Mouse (Mus musculus) induced T-regulatory cell, adult 2 months (primary cell): ENCODE results near the gene Fads2.
"Not testable (repeated sequence)": the region's sequence is repeated elsewhere in the genome, so short reads cannot be mapped to it uniquely, and the experiment has no call there.

ENCODE experiments used
- DNase-seq: peaks from one replicate; pipeline ENCODE4 v3.0.0-alpha.2; 2012; ENCODE audit warnings: low read depth

Gene Fads2

DNA sequence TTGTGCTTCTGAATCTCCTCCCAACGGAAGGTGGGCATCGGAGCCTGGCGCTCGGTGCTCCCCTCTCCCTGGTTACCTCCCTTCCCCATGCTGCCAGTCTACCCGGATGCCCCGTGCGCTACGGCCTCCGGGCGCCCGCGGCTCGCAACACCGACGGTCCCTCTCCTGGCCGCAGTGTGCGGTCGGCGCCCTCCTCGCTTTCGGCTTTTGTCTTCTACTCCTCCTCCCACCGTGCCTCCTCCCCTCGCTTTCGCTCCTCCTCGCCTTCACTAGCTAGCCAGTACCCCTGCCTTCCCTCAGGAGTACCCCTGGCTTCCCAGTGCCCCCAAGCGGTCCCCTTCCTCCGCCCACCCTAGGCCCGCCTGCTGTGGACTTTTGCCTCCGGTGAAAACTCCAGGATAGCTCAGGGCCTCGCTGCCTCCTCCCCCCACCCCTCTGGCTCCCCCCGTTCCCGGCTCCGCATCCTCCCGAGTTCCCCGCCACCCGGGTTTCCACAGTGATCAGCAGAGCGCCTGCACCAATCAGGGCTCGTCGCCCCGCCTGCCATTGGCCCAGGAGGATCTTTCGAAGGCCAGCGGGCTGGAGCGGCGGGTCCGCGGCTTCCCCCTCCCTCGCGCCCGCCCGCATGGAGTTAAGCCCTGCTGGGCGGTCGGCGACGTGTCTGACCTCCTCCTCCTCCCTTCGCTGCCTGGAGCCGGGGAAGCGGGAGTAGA is at the start of gene Fads2:
Fads2 (minus strand) TSS at position 406 of the 713 bp plus-strand sequence.
- DNase-seq = peak; percentile 55

DNA sequence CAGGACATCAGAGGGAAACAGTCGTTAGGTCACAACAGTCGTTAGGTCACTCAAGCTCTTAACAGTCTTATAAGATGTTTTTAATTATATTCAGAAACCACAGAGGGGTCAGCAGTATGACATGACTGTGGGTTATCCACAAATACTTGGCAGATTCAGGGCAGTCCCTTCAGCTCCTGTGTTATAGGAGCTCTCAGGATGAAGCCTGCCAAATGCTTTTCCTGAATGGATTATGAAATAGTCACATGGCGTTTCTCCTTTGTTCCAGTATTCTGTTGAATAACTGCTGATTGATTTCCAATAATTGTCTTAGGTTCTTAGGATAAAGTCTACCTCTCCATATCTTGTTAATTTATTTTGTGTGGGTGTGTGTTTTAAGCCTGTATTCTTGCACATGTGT is 47.6 kb upstream of the Fads2 start:
- no peak for DNase-seq

DNA sequence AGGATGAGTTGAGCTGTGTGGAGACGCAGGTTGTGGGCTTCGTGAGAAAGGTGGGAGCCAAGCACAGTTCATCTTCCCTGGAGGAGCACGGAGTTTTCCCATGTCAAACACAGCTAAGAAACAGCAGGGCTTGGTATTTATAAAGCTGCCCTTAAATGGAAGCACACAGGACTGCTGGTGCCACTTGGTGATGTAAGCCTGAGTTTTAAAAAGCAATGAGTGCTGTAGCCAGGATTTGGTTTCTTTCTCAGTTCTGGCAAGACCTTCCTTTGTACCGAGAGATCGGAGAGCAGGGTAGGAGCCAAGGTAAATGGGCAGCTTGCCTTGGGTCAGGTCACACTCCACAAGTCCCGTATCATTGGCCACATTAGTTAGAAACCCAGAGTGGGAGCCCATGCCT is 47.0 kb upstream of the Fads2 start:
- DNase-seq = no peak

DNA sequence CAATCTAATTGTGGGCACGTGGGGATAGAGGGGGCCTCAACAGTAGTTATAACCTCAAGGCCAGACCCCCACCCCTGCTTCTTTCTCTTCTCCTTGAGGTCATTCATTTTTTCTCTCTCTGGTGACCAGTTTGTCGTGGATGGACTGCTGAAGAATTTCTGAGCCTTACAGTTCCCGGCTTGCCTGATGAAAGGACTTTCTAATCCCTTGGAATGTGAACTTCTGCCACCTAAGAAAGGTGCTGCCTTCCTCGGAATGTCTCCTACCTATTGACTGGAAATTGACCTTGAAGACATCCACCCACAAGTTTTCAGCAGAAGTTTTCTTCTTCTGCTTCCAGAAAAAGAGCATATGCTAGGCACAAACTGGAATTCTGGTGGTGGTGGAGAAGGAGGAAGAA is 42.9 kb upstream of the Fads2 start:
- DNase-seq = no peak

DNA sequence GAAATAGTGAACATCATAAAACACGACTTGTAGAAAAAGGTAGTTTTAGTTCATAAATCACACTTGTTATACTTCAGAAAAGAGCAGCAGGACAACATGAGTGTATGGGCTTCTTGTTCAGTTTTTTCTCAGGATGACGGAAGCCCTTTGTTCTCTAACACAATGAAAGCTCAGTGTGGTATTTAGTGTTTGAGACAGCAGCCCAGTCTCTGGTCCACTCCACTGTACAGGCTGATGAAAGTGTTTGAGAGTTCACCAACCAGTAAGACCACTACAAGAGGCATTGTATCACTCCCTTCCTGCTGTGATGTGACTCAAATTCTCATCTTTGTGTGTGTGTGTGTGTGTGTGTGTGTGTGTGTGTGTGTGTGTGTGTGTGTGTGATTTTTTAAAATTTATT is 42.1 kb upstream of the Fads2 start:
- DNase-seq = no peak

DNA sequence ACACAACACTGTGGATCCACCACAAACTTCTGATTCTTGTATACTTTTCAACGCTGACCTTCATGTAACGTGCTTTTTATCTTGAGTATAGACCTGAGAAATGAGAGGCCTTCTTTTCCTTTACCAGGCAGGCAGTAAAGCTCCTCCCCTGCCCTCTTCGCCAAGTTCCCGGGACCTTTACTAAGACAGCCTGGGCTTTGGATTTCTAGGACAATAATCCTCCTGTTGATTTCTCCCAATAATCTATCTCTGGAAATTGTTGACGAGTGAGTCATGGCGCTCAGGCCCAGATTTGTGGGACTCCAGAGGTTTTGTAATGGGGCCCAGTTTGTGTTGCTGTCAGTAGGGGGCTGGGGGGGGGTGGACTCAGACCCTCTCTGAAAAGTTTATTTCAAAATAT is 38.2 kb upstream of the Fads2 start:
- DNase-seq = no peak

DNA sequence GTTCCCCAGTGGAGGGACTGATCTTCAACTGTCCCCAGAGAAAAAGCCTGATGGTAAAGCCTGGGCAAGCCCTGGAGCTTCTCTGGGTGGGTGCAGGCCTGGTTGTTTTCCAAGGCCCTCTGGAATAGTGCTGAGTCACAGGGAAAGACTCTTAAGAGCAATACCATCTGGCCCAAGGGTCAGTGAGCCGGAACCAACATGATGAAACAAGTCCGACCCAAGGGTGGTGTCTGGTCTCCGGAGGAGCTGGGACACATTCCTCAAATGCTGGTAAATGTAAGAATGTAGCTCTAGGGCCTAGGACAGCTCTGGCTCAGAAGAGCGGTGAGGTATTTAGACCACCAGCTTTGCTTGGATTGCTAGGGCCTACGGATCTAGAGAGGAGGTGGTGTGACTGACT is 35.9 kb upstream of the Fads2 start:
- no peak for DNase-seq

DNA sequence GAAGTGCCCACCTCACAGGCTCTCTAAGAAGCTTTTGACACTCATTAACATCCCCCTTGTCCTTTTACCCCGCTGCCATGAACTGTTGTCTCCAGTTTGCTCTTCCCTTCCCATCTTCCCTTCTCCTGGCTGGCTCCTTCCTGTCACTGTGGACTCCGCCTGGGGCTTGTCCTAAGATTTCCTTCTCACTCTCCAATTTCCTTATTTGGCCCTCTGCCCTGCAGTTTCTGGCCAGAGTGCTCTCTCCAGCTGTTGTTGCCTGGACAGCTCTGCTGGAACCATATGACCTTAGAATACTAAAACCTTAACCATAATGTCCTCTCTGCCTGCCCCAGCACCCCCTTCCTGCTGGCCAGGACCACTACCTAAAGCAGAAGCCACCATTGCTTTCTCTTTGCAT is 33.1 kb upstream of the Fads2 start:
- DNase-seq = no peak

DNA sequence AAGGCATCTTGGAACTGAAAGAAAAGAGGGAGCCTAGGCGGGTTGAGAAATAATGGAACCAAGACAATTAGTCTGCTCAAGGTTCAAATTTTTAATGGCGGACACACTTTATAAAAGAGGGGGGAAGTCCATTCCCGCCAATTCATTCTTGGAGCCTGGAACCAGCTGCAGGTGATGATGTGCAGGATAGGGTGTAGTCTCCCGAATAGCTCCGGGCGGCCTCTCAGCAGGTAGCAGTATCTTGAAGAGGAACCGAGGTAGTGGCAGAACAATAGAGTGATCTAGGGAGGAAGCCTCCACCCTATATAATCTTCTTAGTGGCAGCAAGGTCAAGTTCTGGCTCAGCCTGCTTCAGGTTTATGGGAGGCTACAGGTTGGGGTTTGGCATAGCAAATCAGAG is 28.0 kb upstream of the Fads2 start:
- DNase-seq = not testable (repeated sequence)

DNA sequence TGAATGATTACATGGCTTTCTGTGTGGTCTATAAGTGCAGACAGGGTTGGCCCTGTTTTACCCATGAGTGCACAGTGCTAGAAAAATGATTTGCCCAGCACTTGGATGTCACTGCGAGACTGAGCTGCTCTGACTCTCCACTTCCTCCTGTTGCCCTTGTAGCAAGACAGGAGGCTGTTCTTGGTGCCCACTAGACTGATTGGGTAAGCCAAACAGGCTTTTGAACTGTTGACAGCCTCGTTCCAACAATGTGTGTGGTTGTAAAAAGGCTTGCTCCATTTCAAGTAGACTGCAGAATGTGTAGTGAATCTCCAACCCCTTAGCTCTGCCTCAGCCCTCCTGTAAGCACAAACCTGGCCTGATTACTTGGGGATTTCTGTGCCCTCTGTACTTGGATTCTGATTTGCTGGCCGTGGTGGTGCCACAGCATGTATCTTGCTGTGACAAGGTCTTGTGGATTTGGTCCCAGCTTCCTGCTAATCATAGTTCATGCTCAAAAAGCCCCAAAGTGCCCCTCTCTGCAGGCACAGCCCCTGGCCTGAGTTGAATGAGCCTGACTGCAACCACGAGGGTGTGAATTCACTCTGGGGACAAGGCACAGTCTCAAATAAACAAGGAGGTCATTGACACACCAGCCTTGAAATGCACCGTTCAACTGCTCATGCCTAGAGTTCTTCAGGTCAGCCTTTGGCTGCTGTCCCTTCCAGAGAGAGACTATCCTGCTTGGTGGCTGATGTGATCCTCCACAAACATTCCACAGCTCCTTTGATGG is 25.1 kb upstream of the Fads2 start:
- no peak for DNase-seq

DNA sequence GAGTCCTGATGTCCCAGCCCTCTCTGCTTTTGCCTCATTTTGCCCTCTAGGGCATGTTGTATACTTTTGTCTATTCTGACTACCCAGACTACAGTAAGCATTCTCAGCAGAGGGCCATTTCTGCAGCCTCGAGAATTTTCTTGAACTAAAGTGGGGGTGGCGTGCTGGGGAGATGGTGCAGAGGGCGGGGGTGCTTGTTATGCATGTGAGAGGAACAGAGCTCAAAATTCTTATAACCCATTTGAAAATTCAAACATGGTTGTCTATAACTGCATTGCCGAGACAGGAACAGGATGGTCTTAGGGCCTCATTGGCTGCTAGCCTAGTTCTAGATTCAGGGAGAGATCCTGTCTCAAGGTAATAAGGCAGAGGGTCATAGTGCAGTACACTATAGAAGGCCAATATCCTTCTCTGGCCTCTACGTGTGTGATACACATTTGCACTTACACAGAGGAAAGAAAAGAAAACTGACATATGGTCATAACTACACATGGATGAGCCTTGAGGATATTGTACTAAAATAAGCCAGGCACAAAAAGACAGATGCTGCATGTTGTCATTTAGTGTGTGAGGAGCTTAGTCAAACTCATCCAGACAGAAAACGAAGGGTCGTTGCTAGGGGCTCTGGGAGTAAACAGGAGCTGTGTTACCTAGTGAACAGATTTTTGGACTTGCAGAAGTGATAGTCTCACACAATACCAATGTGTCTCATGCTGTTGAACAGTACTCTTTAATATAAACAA is 22.5 kb upstream of the Fads2 start:
- DNase-seq = no peak

DNA sequence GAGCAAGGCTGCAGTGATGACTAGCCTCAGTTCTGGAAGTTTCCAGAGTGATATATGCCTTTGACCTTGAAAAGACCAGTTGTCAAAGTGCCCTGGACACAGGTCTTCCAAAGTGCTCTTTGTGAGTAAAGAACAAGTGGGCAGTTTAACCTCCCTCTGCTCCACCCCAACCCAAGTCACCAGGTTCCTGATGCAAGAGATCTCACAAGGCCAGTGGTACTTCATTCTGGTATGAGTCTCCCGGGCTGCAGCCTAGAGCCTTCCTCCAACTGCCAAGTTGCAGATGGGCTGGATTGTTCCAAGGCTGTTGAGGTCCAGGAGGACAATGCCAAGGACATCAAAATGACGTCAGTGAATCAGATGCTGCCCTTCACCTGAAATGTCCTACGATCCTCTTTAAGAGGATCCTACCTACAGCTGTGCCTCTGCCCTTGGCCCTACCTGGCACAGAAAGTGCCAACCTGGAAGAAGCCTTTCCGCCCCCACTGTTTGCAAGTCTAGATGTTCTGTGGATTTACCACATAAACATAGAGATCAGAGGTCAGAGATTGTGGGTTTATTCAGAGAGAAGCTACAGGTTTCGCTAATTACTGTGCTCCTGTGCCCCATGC is 20.6 kb upstream of the Fads2 start:
- DNase-seq = no peak

DNA sequence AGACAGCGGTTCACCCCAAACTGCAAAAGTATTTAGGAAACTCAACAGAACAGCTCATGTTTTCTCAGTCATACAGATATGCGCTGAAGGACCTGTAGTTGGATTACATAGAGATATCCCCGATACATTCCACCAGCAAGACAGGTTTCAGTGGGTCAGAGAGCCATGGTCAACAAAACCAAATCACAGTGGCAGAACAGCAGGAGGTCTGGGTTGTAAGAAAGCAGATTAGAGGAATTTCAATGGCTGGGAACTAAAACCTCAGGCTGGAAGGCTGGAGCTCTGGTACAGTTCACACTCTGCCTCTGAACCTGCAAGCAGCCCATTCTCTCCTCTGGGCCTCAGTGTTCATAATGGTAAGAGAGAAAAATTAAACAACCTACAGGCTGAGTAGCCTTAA is 15.1 kb upstream of the Fads2 start:
- DNase-seq = no peak

DNA sequence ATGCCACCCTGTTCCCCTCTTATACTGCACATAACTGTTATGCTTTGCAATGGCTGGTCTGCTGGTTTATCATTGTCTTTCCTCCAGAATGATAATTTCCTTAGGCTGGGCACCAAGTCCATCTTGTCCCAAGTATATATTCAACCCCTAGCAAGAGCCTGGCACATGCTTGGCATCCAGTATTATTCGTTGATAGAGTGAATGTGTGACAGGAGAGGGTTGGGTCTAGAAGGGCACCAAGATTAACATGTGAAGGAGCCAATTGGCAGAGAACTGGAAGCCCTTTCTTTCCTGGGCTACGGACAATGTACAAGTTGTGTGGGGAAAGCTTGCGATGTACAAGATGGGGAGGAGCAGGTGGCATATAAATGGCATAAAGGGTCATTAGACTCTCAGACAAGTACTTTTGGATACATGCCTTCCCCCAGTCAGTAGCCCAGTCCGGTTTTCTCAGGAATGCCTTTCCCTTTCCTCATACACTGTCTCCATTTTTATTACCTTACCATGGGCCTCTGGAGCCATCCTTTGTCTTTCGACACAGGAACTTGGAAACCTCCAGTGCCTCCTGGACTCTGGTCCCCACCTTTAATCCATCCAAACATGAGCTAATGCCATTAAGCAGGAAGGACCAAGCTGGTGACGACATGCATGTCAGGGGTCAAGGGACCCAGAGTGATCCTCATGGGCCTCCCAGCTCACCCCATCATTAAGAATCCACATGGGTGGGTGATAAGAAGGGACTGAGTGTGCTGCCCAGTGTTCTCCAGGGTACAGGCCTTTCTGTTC is 14.0 kb upstream of the Fads2 start:
- DNase-seq = no peak

DNA sequence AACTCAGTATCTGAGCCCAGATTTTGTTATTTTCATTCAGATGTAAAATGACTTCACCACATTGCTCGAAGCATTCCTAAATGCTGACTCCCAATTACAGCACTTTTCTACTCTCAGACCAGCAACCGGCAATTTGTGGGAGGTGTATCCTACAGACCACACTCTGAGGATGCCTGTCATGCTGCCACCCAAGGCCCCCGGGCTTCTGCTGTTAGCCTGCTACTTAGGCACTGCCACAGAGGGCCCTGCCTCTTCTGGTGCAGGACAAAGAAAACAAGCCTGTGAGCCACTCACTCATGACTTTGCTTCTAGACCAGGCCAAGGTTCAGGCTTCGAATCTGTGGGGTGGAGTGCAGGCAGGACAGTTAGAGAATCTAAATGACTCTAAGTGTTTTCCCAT is 11.4 kb upstream of the Fads2 start:
- DNase-seq = no peak

DNA sequence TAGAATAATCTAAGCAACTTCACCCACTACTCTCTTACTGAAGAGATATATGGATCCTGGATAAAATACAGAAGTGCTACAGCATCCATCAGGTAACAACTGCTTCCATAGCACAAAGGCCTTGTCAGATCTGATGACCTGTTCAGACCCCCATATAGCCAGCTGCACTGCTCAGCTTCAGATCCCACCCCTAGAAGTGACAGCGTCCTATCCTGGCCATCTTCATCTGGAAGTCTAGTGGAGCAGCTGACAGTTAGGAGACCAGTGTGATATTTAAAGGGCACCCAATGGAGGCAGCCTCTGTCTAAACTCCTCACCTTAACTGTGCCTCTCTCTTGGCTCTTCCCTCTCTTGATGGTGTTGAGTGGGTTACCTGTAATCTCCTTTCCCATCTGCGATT is 7.1 kb upstream of the Fads2 start:
- no peak for DNase-seq

DNA sequence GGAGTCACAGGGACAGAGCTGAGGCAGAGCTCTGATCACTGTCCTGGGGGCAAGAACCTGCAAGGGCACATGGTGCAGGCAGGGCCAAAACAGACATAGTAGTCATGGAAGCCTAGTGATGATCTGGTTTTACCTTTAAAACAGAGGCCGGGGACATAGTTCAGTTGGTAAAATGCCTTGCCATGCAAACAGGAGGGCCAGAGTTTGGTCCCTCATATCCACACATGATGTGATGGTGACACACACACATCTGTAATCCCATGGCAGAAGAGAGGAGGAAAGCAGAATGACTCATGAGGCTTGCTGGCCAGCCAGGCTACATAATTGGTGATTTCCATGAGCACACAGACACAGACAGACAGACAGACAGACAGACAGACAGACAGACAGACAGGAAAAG is 6.6 kb upstream of the Fads2 start:
- DNase-seq = no peak

DNA sequence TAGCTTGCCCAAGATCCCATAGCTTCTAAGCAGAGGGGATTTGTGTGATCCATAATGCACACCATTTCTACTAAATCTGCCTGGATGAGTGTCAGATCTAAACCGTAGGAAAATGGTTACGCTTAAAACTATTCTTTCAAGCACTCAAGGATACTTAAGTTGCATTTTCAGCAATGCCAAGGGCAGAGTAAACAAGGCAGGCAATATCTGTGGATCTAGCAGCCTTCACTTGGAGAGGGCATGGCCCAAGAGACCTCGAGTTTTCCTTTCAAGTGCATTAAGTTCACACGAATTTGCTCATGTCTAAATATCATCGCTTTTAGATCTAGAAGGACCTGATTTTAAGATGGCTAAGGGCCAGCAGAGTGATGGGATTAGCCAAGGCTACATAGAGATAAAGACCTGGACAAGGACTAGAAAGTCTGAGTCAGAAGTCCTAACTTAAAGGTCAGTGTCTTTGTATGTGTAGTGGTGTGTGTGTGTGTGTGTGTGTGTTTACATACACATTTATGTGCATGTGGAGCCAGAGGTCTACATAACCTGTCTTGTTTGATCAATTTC is 5.6 kb upstream of the Fads2 start:
- no peak for DNase-seq

DNA sequence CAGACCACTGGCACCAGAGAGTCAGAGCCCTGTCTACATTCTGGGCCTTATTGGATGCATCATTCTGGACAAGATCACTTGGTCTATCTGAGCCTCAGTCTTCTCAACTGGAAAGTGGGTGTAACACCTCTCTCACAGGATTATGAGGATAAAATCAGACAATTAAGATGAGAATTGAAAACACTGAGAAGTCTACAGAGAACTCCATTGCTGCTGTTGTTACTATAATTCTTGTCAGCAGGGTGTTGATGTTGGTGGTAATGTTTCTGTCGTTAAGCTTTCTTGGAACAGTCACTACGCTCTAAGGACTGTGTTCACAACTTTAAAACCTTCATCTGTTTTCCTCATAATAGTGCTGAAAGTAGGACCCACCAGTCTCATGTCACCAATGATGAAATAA is 5.1 kb upstream of the Fads2 start:
- DNase-seq = no peak

DNA sequence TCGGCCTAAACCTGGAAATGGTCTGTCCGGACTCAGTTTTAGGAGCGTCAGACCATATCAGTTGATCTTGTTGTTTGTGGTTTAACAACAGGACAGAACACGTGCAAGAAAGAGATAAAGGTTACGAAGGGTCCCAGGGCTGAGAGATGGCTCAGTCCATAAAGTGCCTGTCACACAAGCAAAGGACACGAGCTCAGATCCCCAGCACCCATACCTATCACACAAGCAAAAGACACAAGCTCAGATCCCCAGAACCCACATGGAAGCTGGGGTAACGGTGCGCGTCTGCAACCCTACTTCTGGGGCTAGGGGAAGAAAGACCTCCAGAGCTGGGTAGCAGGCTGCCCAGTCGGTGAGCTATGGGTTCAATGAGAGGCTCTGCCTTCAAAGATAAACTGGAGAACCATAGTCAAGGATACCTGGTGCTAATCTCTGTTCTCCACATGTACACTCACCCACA is 3.5 kb upstream of the Fads2 start:
- DNase-seq = no peak

DNA sequence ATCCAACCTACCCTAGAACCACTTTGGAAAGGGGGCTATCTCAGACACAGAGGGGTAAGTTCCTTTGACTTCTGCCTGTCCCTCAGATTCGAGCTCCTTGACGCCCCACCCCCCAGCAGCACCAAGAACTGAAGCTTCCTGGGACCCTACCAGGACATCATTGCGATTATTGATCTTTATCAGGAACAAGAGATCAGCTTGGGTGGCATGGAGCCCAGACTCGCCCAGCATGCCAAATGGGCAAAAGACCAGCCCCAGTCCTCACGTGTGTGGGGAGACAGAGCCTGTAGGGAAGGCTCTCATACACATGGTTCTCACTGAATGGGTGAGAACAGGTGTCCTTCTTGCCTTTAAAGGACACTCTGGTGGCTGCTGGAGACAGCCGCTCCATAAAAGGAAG is 2.7 kb upstream of the Fads2 start:
- no peak for DNase-seq
